Mouse (Mus musculus): ENCODE data around the gene Max.

Gene Max

DNA sequence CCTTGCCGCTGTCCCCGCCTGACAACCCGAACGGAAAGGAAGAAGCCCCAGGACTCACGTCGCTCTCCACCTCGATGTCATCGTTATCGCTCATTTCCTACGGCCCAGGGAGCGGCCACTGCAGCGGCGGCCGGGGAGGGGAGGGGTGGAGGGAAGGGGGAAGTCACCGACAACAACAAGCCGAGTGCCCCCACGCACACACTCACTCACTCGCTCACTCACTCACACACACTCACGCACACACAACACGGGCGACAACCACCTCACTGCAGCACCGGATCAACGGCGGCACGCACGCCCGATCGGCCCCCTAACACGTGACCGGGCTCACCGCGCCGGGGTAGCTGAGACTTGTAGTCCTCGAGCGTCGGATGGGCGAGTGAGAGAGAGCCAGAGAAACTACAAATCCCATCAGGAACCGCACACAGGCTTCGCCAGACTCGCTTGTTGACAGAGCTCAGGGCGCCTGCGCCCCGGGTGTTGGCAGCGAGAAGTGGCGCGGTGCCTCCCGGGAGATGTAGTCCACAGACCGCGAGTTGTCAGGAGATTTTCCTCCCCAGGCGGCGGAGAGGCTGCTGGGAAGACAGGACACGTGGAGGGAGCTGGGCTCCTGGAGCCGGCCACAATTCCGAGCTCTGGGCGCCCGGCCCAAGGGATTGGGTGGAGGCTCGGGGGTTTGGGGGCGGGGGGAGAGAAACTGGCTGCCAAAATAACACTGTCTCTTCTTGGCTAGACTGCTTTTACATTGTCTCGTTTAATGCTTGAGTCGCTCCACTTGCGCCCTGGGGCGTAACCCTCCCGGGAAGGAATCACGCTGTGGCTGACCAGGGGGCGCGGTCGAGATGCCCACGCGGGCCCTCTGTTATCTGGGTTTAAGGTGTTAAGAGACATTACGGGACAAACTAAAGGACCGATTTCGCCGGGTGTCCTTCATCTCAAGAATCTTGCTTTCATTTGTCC is at the start of gene Max:
Gene Max, minus strand, starts transcription at position 270 of the 960 bp plus-strand sequence.
- peak; percentile 99 for DNase-seq

- DNase-seq = peak in 1 of 2 experiments; percentile 63
Measured at GRCm38 (mm10) chr12:77011092-77011720, 49.2 kb upstream of the Max start.

DNA sequence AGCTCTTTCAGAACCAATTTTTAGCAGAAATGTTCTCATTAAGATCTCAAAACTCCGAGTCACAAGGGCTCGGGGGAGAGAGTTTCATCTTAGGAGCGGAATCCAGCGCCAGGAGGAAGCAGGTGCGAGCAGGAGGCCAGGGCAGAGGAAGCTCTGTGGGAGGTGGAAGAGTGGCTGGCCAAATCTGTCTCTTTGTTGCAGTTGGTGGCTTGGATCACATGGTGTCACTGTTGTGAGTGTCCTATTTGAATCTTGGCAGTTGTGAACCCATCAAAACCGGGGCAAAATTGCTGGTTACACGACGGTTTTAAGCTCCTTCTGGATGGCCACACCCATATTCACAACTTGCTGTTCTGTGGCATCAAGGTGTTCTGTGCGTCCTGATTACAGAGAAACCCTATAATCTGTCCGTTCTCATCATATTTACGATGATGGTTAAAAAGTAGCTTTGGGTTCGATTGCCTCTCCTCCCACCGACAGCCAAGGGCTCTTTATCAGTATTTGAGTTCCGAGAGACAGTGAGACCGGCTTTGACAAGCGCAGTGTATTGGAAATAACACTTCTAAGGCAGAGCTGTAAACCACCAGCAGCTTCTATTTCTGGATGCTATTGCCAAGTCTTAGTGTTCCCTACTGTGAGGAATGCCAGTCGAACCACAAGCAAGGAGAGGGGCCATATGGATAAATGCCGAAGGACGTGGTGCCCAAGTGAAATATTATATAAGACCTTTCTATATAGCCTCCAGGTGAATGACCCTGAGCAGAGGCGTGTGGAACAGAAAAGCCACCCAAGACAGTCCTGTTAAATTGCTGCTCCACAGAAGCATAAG is 47.4 kb upstream of the Max start:
- peak; percentile 81 to 86 for DNase-seq

- no peak for DNase-seq
Measured at GRCm38 (mm10) chr12:77004893-77005292, 42.9 kb upstream of the Max start.

GRCm38 (mm10) chr12:77002551-77003228 is 40.7 kb upstream of the Max start:
- no peak for DNase-seq

DNA sequence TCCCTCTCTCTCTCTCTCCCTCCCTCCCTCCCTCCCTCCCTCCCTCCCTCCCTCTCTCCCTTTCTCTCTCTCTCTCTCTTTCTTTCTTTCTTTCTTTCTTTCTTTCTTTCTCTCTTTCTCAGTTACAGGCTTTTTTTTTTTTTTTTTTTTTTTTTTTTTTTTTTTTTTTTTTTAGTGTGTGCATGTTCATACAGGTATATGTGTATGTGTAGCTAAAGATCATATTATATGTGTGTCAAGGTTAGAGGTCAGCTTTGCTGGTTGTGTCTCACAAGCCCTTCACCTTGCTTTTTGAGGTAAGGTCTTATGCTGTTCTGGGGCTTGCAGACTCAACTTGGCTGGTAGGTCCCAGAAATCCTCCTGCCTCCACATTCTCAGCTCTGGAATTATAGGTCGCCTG is 39.3 kb upstream of the Max start:
- DNase-seq = no peak

DNA sequence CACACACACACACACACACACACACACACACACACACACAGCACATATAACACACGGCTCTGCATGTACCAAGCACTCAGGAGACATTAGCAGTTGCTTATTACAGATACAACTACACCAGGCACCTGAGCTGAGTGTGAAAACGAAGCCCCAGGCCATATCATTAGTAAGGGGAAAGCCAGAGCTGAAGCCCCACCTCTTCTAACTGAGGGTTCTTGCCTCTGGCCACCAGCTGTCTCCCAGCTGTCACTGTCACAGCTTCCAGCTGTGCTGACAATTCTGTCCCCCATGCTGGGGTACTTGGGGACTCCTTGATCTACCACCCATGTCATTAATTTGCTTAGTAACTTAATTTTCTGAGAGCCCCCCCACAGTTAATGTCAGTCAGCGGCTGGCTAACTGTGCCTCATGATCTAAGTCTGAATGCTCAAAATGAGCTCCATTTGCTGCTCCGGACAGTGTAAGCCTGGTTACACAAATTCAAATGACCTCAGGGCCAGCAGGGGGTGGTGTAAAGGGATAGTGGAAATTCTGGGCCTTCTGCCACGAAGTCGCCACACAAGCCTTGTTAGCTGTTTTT is 38.8 kb upstream of the Max start:
- DNase-seq = peak; percentile 66 to 83

- peak; percentile 73 to 80 for DNase-seq
Measured at GRCm38 (mm10) chr12:77000096-77000704, 38.2 kb upstream of the Max start.

DNA sequence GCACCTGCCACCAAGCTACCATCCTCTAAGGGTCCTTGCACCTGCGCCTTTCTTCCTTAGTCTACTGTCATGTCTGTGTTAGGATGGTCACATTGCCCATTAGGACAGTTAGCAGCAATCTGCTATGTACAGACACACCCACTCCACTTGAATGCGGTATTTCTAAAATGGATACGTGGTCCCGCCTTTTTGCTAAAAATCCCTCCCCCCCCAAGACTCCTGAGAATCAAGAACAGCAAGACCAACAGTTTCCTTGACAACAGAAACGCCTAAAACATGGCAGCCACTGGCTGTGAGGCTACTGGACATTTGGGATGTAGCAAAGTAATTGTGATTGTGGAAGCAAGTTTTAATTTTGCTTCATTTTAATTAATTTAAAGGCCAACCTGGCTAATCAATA is 32.8 kb upstream of the Max start:
- DNase-seq = no peak

DNA sequence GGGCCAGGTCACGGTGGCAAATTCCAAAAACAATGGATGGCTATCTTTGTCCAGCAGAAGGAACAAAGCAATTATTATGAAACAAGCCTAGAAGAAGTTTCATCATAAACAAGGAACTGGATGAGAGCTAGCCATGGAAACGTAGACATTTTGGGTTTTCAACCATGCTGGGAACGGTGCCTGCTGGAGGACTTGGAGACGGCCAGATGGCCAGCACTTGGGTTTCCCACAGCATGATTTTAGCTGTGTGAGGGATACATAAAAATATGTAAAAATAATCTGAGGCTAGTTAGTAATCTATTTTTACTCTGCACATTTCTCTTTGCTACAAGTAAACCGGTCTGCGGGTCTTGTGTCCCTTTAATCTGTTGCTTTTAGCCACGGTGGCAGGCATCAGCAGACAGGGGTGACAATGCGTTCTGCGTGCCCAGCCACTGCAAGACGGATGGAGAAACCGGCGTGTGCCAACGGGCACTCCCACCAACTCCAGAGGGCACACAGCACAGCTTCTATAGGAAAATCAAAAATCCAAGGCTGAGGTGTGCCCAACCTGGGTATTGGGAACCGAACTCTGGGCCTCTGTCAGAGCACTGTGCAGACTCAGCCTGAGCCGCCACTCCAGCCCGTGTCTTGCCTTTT is 31.0 kb upstream of the Max start:
- DNase-seq = peak; percentile 77 to 85

GRCm38 (mm10) chr12:76982818-76983471 is 20.9 kb upstream of the Max start:
- DNase-seq = no peak

DNA sequence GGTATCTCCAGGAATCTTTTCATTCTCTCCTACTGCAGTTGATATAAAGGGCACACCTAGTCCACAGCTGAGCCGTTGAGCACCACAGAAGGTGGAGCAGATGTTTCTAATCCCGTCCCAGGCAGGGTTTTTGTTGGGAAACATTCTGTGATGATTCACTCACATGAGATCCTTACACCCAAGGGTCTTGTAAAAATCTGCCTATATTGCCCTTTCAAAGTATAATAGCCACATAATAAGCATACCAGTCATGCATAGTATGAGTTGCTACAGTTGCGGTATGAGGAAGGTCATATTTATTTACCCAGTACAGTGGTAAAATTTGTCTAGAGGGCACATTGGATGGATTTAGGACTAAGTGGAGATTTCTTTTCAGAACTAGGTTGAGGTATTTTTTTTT is 17.5 kb upstream of the Max start:
- DNase-seq = no peak

DNA sequence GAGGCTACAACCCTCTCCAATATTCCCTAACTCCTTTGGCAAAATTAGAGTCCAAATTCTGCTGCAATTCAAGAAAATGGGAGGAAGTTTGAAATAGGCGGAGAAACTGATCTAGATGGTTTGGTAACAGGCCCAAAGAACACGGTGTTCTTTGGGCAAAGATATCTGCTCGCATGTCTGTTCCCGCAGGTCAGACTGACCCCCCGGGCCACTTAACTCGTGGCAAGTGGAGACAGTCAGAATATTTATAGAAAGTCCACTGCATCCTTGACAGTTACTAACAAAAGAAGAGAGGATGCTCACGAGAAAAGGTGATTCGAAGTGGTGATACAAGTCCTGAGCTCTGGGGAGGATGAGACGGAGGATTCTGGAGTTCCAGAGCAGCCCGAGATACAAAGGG is 10.7 kb upstream of the Max start:
- no peak for DNase-seq

GRCm38 (mm10) chr12:76972241-76972640 is 10.2 kb upstream of the Max start:
- no peak for DNase-seq

- DNase-seq = no peak
Measured at GRCm38 (mm10) chr12:76971642-76972221, 9.7 kb upstream of the Max start.

DNA sequence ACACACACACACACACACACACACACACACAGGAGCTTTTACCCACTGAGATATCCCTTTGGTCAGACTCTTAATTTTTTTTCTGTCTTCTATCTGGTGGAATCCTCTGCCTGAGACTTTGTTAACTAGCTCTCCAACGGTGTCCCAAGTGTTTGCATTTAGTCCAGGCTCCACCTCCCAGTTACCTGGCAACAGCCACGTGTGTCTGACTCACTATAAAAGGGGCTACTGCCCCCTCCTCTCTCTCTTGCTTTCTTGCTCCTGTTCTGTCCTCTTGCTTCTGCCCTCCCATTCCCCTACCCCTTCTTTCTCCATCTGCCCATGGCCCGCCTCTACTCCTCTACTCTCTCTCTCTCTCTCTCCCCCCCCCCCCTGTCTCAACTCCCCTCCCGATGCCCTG is 3.9 kb upstream of the Max start:
- DNase-seq = no peak

- no peak for DNase-seq
Measured at GRCm38 (mm10) chr12:76965089-76965488, 3.1 kb upstream of the Max start.

- peak in 1 of 2 experiments; percentile 72 for DNase-seq
Measured at GRCm38 (mm10) chr12:76961052-76961931, 709 bp downstream of the Max start.

GRCm38 (mm10) chr12:76957688-76958087 is 4.3 kb downstream of the Max start:
- DNase-seq = no peak

Data from cerebellum, postnatal 25 days (tissue).